Mouse (Mus musculus): Measurements from ENCODE around the gene Wsb2. TPM values are rescaled to one million over a fixed set of nuclear protein-coding genes. Genes with fewer than 3 reads are reported as not detected.
A peak's percentile ranks its signal among the peaks of the same experiment; 100 is the strongest.

The Wsb2 gene
- polyA plus RNA-seq, 1 experiment from 2014 or later = 67.6 TPM

GRCm38 (mm10) chr5:117357478-117358247, 559 bp downstream of the Wsb2 start:
- Histone ChIP-seq H3K27me3 (no peaks in the 10 kb centered on the region), H3K4me1 (peaks cover 30% of the 10 kb centered on the region), H3K4me3 (peak overlapping the region; percentile 92), H3K9ac (peak overlapping the region; percentile 89), H3K4me2 (replicated peaks) (peak overlapping the region; percentile 89), H3K36me3 (no peaks in the 10 kb centered on the region), H3K27ac (peak overlapping the region; percentile 86), H3K9me3 (no peaks in the 10 kb centered on the region)
- 1% methylated on average over 38 of the region's 49 CpGs for WGBS
- ATAC-seq (ENCODE audit: insufficient number of reproducible peaks, insufficient read depth, low FRiP score, low TSS enrichment) = peak; percentile 31; the same call in 1 of the 2 replicates

DNA sequence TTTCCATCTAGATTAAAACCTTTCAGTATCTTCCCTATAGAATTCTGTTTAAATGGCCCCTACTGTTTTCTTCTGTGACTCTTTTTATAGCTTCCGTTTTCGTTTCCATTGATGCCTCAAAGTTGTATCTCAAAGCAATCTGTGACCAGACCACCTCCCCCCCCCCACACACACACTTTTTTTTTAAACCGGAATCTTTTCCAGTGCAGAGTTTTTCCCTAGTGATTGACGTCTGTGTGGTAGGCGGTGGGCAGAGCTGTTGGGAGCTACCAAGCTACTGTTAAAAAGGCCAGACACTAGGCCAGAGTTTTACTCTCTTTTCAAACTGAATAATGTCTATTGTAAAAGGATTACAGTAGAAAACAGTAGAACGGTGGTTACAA, 1.1 kb downstream of the Wsb2 start:
- Histone ChIP-seq H3K27me3 (no peaks in the 10 kb centered on the region), H3K9ac (peak overlapping the region; percentile 89), H3K36me3 (0 out of 2 replicates have a peak, but pooled peaks cover under 1% of the 10 kb centered on the region), H3K27ac (no peak overlapping the region), H3K4me3 (peak overlapping the region; percentile 92), H3K4me2 (replicated peaks) (peak overlapping the region; percentile 89), H3K9me3 (no peaks in the 10 kb centered on the region), H3K4me1 (peaks cover 30% of the 10 kb centered on the region)
- 10% methylated on average over 6 of the region's 6 CpGs for WGBS
- no peak for ATAC-seq (ENCODE audit: insufficient number of reproducible peaks, insufficient read depth, low FRiP score, low TSS enrichment)

GRCm38 (mm10) chr5:117358725-117359124, 1.6 kb downstream of the Wsb2 start:
- Histone ChIP-seq H3K9ac (no peak overlapping the region), H3K4me3 (no peak overlapping the region), H3K4me1 (peaks cover 30% of the 10 kb centered on the region), H3K36me3 (peaks cover 5% of the 10 kb centered on the region; the same call in 1 of the 2 replicates), H3K9me3 (no peaks in the 10 kb centered on the region), H3K27me3 (no peaks in the 10 kb centered on the region), H3K4me2 (replicated peaks) (peak overlapping the region; percentile 89; the same call in 1 of the 2 replicates), H3K27ac (no peak overlapping the region)
- no peak for ATAC-seq (ENCODE audit: insufficient number of reproducible peaks, insufficient read depth, low FRiP score, low TSS enrichment)
- WGBS = 36% methylated on average over 11 of the region's 11 CpGs

DNA sequence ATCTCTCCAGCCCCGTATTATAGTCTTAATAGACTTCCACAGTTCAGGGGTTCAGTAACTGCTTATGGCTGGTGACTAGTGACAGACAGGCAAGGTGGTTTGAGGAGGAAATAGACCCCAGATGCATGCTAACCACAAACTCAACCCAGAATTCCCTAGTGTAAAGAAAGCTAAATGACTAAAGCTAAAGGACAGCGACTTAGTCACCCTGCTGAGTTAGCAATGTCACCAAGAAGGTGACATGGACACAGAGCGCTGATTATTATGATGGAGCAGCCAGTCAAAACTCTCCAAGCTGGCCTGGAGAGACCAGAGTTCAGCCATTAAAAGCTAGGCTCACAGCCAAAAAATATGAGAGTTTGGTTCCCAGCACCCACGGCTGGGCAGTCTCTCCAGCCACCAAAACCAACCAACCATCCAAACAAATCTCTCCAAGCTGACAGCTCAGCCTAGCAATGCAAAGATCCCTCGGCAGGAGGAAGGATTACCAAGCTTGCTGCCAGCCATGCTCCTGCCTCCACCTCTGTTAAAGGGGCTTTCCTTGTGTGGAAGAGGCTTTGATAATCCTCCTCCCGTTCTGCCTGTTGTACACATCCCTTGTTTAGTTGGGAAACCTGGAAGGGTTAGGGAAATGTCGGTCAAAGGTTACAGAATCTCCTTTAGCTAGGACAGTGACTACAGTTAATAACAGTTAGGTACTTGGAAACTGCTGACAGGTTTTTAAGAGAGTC, 2.6 kb downstream of the Wsb2 start:
- Histone ChIP-seq H3K4me3 (no peak overlapping the region), H3K27me3 (no peaks in the 10 kb centered on the region), H3K27ac (no peak overlapping the region), H3K9ac (no peak overlapping the region), H3K36me3 (peaks cover 13% of the 10 kb centered on the region), H3K4me1 (peaks cover 30% of the 10 kb centered on the region), H3K4me2 (replicated peaks) (peak overlapping the region; percentile 10), H3K9me3 (no peaks in the 10 kb centered on the region)
- WGBS = 38% methylated on average over 7 of the region's 7 CpGs
- ATAC-seq (ENCODE audit: insufficient number of reproducible peaks, insufficient read depth, low FRiP score, low TSS enrichment) = no peak

- Histone ChIP-seq H3K27ac (no peak overlapping the region), H3K27me3 (no peaks in the 10 kb centered on the region), H3K4me3 (no peak overlapping the region), H3K4me2 (replicated peaks) (peak overlapping the region; percentile 10; the same call in 1 of the 2 replicates), H3K4me1 (peaks cover 29% of the 10 kb centered on the region), H3K36me3 (peaks cover 13% of the 10 kb centered on the region), H3K9me3 (no peaks in the 10 kb centered on the region), H3K9ac (no peak overlapping the region)
- 41% methylated on average over 13 of the region's 13 CpGs for WGBS
- no peak for ATAC-seq (ENCODE audit: insufficient number of reproducible peaks, insufficient read depth, low FRiP score, low TSS enrichment)
Observed at GRCm38 (mm10) chr5:117360228-117360515, 3.1 kb downstream of the Wsb2 start.

GRCm38 (mm10) chr5:117360631-117361541, 3.8 kb downstream of the Wsb2 start:
- H3K4me2 ChIP-seq (replicated peaks) = no peak overlapping the region
- peaks cover 19% of the 10 kb centered on the region for H3K36me3 ChIP-seq
- H3K27me3 ChIP-seq = no peaks in the 10 kb centered on the region
- H3K9ac ChIP-seq = no peak overlapping the region
- H3K4me1 ChIP-seq = peaks cover 26% of the 10 kb centered on the region
- no peak overlapping the region for H3K4me3 ChIP-seq
- no peak for ATAC-seq (ENCODE audit: insufficient number of reproducible peaks, insufficient read depth, low FRiP score, low TSS enrichment)
- WGBS = 49% methylated on average over 13 of the region's 13 CpGs
- no peaks in the 10 kb centered on the region for H3K9me3 ChIP-seq
- H3K27ac ChIP-seq = no peak overlapping the region

- H3K27me3 ChIP-seq = no peaks in the 10 kb centered on the region
- WGBS = 80% methylated on average over 4 of the region's 4 CpGs
- no peaks in the 10 kb centered on the region for H3K9me3 ChIP-seq
- peaks cover 19% of the 10 kb centered on the region for H3K4me1 ChIP-seq
- H3K27ac ChIP-seq = no peak overlapping the region
- H3K4me2 ChIP-seq (replicated peaks) = no peak overlapping the region
- H3K9ac ChIP-seq = no peak overlapping the region
- H3K4me3 ChIP-seq = no peak overlapping the region
- no peak for ATAC-seq (ENCODE audit: insufficient number of reproducible peaks, insufficient read depth, low FRiP score, low TSS enrichment)
- H3K36me3 ChIP-seq = peaks cover 21% of the 10 kb centered on the region
Observed at GRCm38 (mm10) chr5:117361590-117361989, 4.5 kb downstream of the Wsb2 start.

DNA sequence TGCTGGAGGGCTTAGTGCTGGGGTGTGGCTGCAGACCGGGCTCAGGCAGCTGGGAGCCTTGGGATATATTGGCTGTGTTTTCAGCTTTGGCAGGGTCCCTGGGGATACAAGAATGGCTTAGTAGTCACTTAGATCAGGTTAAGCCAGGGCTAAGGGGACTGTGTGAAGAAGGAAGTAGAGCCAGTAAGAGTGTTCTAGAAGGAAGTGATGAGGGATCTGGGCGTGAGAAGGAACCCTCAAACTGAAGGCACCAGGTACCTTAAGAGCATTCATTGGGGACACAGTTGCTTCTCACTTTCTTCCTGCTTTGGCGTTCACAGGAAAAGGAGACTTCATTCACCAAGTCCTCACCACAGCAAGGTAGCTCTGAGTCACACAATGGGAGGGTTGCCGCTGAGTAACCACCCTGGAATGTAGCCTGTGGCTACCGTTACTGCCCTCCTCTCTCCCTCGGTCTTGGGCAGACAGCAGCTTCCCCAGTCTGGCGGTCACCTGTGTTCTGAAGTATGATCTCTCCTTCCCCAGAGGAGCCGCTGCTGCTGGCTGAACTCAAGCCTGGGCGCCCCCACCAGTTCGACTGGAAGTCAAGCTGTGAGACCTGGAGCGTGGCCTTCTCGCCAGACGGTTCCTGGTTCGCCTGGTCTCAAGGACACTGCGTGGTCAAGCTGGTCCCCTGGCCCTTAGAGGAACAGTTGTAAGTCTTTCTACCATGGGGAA, 6.1 kb downstream of the Wsb2 start:
- H3K4me2 ChIP-seq (replicated peaks) = no peak overlapping the region
- no peak for ATAC-seq (ENCODE audit: insufficient number of reproducible peaks, insufficient read depth, low FRiP score, low TSS enrichment)
- H3K27me3 ChIP-seq = no peaks in the 10 kb centered on the region
- 52% methylated on average over 15 of the region's 15 CpGs for WGBS
- peaks cover 18% of the 10 kb centered on the region for H3K4me1 ChIP-seq
- H3K9me3 ChIP-seq = no peaks in the 10 kb centered on the region
- no peak overlapping the region for H3K27ac ChIP-seq
- H3K36me3 ChIP-seq = peaks cover 25% of the 10 kb centered on the region
- H3K9ac ChIP-seq = no peak overlapping the region
- no peak overlapping the region for H3K4me3 ChIP-seq

DNA sequence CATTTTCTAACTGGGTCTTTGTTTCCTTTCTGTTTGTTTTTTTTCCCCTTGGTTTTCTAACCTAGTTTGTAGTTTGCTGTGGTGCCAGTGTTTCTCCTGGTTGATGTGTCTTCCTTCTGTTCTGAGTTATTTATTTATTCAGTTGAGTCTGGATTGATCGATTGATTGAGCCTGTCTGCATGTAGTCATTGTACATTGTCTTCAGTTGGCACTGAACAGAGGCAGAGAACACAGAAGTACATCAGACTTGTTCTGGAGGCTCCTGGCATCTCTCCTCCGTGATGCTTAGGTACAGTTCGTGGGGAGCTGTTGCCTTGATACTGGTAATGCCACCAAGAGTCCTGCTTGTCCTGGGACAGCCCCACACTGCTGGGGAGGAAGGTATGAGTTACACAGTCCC, 7.7 kb downstream of the Wsb2 start:
- Histone ChIP-seq H3K4me1 (peaks cover 10% of the 10 kb centered on the region), H3K27me3 (no peaks in the 10 kb centered on the region), H3K27ac (no peak overlapping the region), H3K9me3 (no peaks in the 10 kb centered on the region), H3K4me2 (replicated peaks) (no peak overlapping the region), H3K4me3 (no peak overlapping the region), H3K36me3 (peaks cover 36% of the 10 kb centered on the region), H3K9ac (no peak overlapping the region)
- WGBS = 88% methylated on average over 3 of the region's 3 CpGs
- no peak for ATAC-seq (ENCODE audit: insufficient number of reproducible peaks, insufficient read depth, low FRiP score, low TSS enrichment)

DNA sequence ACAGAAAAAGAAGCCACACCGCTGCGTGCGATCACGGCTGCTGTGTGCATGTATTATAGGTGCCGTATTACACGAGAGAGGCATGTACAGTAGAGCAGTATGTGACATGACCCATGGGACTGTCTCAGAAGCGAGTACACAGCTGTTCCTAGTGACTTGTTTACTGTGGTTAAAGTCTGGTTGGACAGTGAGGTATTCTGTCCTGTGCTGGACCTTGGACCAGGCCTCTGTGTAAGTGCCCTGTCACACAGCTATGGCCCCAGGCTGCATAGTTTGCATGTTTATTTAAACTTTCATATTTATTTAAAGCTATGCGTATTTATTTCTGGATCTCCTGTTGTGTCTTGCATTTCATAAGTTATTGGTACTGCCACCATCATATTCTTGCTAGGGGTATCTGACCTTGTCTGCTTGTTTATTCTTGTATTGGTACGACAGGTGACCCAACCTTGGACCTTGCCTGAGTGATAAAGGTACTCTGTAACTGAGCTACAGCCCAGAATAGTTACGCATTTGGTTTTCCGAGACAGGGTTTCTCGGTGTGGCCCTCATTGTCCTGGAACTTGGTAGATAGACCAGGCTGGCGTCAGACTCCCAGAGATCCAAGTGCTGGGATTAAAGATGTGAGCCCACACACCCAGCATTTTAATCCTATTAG, 8.9 kb downstream of the Wsb2 start:
- no peak overlapping the region for H3K4me2 ChIP-seq (replicated peaks)
- H3K4me1 ChIP-seq = no peaks in the 10 kb centered on the region
- WGBS = 87% methylated on average over 13 of the region's 13 CpGs
- H3K9ac ChIP-seq = no peak overlapping the region
- no peak for ATAC-seq (ENCODE audit: insufficient number of reproducible peaks, insufficient read depth, low FRiP score, low TSS enrichment)
- no peaks in the 10 kb centered on the region for H3K9me3 ChIP-seq
- no peak overlapping the region for H3K27ac ChIP-seq
- H3K4me3 ChIP-seq = no peak overlapping the region
- H3K27me3 ChIP-seq = no peaks in the 10 kb centered on the region
- H3K36me3 ChIP-seq = peaks cover 46% of the 10 kb centered on the region

GRCm38 (mm10) chr5:117367206-117367605, 10.1 kb downstream of the Wsb2 start:
- no peak overlapping the region for H3K9ac ChIP-seq
- H3K36me3 ChIP-seq = peaks cover 57% of the 10 kb centered on the region
- H3K9me3 ChIP-seq = no peaks in the 10 kb centered on the region
- no peak overlapping the region for H3K4me3 ChIP-seq
- no peaks in the 10 kb centered on the region for H3K4me1 ChIP-seq
- no peaks in the 10 kb centered on the region for H3K27me3 ChIP-seq
- WGBS = 33% methylated on average over 8 of the region's 8 CpGs
- H3K27ac ChIP-seq = no peak overlapping the region
- ATAC-seq (ENCODE audit: insufficient number of reproducible peaks, insufficient read depth, low FRiP score, low TSS enrichment) = no peak
- H3K4me2 ChIP-seq (replicated peaks) = no peak overlapping the region
